Mouse (Mus musculus): ENCODE results near the gene Kcnd3.

- TF ChIP-seq CTCF (IDR thresholded peaks at IDR 0.05; ENCODE audit: borderline replicate concordance, control insufficient read depth, extremely low read depth, insufficient read depth, low read length, poor library complexity) (no peak), POLR2A (IDR thresholded peaks at IDR 0.05; ENCODE audit: control insufficient read depth, extremely low read depth, insufficient read depth, low read length, poor library complexity) (no peak)
These were observed 42.8 kb downstream of the Kcnd3 start for GRCm38 (mm10) chr3:105494886-105495285.

Data from thymus, adult 2 months (tissue).